Mouse (Mus musculus): Measurements from ENCODE around the gene Zfp786. TPM values are rescaled to one million over a fixed set of nuclear protein-coding genes. Genes with fewer than 3 reads are reported as not detected.
A peak's percentile ranks its signal among the peaks of the same experiment; 100 is the strongest.

Gene Zfp786
- polyA plus RNA-seq, 1 experiment from 2014 or later = 17.7 TPM

DNA sequence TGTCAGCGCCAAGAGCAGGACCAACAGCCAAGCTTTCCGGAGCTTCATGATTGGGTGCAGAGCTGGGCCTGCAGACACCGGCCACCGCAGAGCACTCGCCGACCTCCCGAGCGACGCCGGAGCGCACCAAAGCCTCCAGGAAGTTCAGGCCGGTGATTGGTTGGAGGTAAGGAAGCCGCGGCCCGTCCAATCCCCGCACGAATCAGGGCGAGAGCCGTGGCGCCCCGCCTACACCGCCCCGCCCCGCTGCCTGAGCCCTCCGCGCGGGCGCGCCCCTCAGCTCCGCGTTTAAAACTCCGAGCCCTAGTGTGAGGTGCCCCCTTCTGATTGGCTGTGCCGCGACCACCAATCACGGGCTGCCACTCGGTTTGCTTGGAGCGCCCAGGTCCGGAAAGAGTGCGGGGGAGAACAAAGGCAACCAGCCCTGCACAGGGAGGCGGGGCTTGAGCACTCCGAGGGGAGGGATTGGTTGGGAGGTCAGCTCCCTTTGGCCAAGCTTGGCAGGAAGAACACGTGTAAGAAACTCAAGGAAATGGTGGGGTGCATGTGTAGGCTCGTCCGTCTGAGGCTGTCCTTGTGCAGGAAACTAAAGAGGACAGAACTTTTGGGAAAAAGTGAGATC, 17.3 kb downstream of the Zfp786 start, which contains the start of gene Pdia4:
TSS of gene Pdia4 (minus strand) at position 174 of the 622 bp plus-strand sequence.
- ATAC-seq (ENCODE audit: low read depth) = peak; percentile 99
- Histone ChIP-seq H3K27ac (ENCODE audit: low read depth, low read length) (peak within 1 kb of the TSS; percentile 90), H3K36me3 (ENCODE audit: control insufficient read depth, insufficient read depth, low read length) (peaks cover 2% of the 10 kb centered on the region; the same call in 1 of the 2 replicates), H3K27me3 (ENCODE audit: control insufficient read depth, insufficient read depth, low read length) (no peaks in the 10 kb centered on the region), H3K4me2 (ENCODE audit: low read depth, low read length) (peak within 1 kb of the TSS; percentile 86), H3K4me1 (ENCODE audit: control insufficient read depth, insufficient read depth, low read length) (peaks cover 26% of the 10 kb centered on the region), H3K9ac (replicated peaks; ENCODE audit: low read depth, low read length) (peak within 1 kb of the TSS; percentile 76), H3K9me3 (ENCODE audit: control insufficient read depth, low read length) (no peaks in the 10 kb centered on the region), H3K4me3 (ENCODE audit: low read depth, low read length) (peak within 1 kb of the TSS; percentile 82)
- WGBS = 0% methylated on average over 44 of the region's 44 CpGs

DNA sequence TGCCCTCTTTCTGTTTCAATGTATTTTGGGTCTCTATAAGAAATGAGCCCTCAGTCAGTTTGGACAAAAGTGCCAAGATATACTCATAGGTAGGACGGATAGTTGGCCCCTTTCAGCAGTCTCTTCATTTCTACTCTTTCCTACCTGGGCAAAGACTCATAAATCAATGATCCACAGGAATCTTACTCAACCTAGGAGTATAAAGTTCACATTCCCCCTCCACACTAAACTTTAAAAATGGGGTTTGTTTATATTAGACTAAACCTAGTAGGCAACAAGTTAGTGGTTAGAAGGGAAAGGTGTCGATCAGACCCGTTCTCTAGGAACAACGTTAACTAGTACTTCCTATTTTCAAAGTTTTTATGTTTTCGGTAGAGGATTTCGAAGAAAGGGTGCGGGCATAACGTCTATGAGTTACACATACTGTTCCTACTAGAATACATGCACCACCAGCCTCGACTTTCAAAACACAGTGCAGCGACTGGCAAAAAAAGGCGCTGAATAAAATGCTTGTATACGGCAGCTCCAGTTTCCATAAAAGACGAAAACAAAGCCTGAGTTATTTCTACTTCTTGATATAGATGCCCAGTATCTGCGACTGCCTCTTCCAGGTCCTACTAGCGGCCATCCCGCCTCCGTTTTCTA, 18.3 kb downstream of the Zfp786 start:
- peak overlapping the region; percentile 90 for H3K27ac ChIP-seq (ENCODE audit: low read depth, low read length)
- peaks cover 26% of the 10 kb centered on the region for H3K4me1 ChIP-seq (ENCODE audit: control insufficient read depth, insufficient read depth, low read length)
- H3K4me2 ChIP-seq (ENCODE audit: low read depth, low read length) = peak overlapping the region; percentile 86
- H3K4me3 ChIP-seq (ENCODE audit: low read depth, low read length) = peak overlapping the region; percentile 82
- H3K9ac ChIP-seq (replicated peaks; ENCODE audit: low read depth, low read length) = peak overlapping the region; percentile 76
- no peak for ATAC-seq (ENCODE audit: low read depth)
- H3K9me3 ChIP-seq (ENCODE audit: control insufficient read depth, low read length) = no peaks in the 10 kb centered on the region
- 2% methylated on average over 17 of the region's 17 CpGs for WGBS
- H3K27me3 ChIP-seq (ENCODE audit: control insufficient read depth, insufficient read depth, low read length) = no peaks in the 10 kb centered on the region
- 0 out of 2 replicates have a peak, but pooled peaks cover 4% of the 10 kb centered on the region for H3K36me3 ChIP-seq (ENCODE audit: control insufficient read depth, insufficient read depth, low read length)

DNA sequence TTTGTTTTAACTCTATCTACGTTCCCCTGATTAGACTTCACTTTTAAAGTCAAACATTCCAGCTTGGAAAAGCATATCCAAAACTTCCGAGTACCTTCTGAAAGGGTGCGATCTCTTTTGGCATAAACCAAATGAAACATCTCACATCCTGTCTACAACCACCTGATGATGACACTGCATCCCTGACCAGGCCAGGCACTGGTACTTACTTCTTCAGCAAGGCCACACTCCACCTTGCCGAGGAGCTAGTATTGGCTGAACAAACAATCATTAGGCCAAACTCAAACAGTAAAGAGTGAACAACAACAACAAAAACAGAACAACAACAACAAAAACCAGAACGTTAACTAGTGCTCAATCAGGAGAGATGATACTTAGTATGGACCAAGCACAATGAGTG, 19.3 kb downstream of the Zfp786 start:
- Histone ChIP-seq H3K27ac (ENCODE audit: low read depth, low read length) (no peak overlapping the region), H3K4me1 (ENCODE audit: control insufficient read depth, insufficient read depth, low read length) (peaks cover 26% of the 10 kb centered on the region), H3K4me3 (ENCODE audit: low read depth, low read length) (peak overlapping the region; percentile 82), H3K27me3 (ENCODE audit: control insufficient read depth, insufficient read depth, low read length) (no peaks in the 10 kb centered on the region), H3K36me3 (ENCODE audit: control insufficient read depth, insufficient read depth, low read length) (peaks cover 8% of the 10 kb centered on the region), H3K9ac (replicated peaks; ENCODE audit: low read depth, low read length) (peak overlapping the region; percentile 76; the same call in 1 of the 2 replicates), H3K4me2 (ENCODE audit: low read depth, low read length) (peak overlapping the region; percentile 86), H3K9me3 (ENCODE audit: control insufficient read depth, low read length) (no peaks in the 10 kb centered on the region)
- ATAC-seq (ENCODE audit: low read depth) = no peak
- 77% methylated on average over 5 of the region's 5 CpGs for WGBS

DNA sequence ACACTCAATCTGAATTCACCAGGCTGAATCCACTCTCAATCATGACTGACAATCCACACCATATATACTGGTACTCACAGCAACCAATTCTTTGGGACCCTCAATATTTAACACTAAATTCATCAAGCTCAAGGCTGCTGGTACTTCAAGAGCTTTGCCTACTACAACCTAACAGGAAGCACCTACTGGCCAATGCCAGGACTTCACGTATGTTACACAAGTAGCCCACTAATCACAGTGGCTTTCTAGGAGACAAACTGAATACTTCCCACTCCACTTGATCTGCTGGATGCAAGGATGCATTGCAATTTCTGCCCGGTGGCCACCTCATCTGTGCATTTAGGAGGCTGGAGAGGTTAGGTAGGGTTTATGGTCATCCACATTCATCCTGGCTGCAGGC, 20.5 kb downstream of the Zfp786 start:
- ATAC-seq (ENCODE audit: low read depth) = no peak
- H3K9me3 ChIP-seq (ENCODE audit: control insufficient read depth, low read length) = no peaks in the 10 kb centered on the region
- H3K27me3 ChIP-seq (ENCODE audit: control insufficient read depth, insufficient read depth, low read length) = no peaks in the 10 kb centered on the region
- H3K4me2 ChIP-seq (ENCODE audit: low read depth, low read length) = peak overlapping the region; percentile 23; the same call in 1 of the 2 replicates
- H3K4me1 ChIP-seq (ENCODE audit: control insufficient read depth, insufficient read depth, low read length) = peaks cover 26% of the 10 kb centered on the region
- WGBS = 86% methylated on average over 2 of the region's 2 CpGs
- H3K36me3 ChIP-seq (ENCODE audit: control insufficient read depth, insufficient read depth, low read length) = peaks cover 19% of the 10 kb centered on the region
- no peak overlapping the region for H3K27ac ChIP-seq (ENCODE audit: low read depth, low read length)
- no peak overlapping the region for H3K4me3 ChIP-seq (ENCODE audit: low read depth, low read length)
- no peak overlapping the region; the same call in 1 of the 2 replicates for H3K9ac ChIP-seq (replicated peaks; ENCODE audit: low read depth, low read length)

DNA sequence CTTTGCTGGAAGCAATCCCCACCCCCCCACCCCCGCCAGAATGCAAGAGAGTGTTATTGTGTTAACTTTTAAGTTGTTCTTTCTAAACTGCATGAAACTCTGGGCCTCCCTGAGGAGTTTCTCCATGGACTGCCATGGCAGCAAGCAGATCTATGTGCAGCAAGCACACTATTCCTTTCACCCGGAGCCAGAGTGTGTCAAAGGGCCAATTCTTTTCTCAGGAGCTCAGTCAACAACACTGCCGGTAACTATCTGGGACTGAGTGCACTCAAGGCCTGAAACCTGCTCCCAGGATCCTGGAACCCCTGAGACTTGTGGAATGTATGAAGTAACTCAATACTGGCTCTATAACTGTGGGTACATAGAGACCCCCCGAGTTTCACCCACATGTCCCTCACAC, 21.6 kb downstream of the Zfp786 start:
- H3K27me3 ChIP-seq (ENCODE audit: control insufficient read depth, insufficient read depth, low read length) = no peaks in the 10 kb centered on the region
- 0 out of 2 replicates have a peak overlapping the region, but pooled peaks have one; percentile 2 for H3K4me2 ChIP-seq (ENCODE audit: low read depth, low read length)
- H3K4me1 ChIP-seq (ENCODE audit: control insufficient read depth, insufficient read depth, low read length) = peaks cover 26% of the 10 kb centered on the region
- ATAC-seq (ENCODE audit: low read depth) = no peak
- no peaks in the 10 kb centered on the region for H3K9me3 ChIP-seq (ENCODE audit: control insufficient read depth, low read length)
- H3K27ac ChIP-seq (ENCODE audit: low read depth, low read length) = peak overlapping the region; percentile 2; the same call in 1 of the 2 replicates
- H3K4me3 ChIP-seq (ENCODE audit: low read depth, low read length) = no peak overlapping the region
- WGBS = 68% methylated on average over 4 of the region's 4 CpGs
- no peak overlapping the region for H3K9ac ChIP-seq (replicated peaks; ENCODE audit: low read depth, low read length)
- peaks cover 30% of the 10 kb centered on the region for H3K36me3 ChIP-seq (ENCODE audit: control insufficient read depth, insufficient read depth, low read length)

DNA sequence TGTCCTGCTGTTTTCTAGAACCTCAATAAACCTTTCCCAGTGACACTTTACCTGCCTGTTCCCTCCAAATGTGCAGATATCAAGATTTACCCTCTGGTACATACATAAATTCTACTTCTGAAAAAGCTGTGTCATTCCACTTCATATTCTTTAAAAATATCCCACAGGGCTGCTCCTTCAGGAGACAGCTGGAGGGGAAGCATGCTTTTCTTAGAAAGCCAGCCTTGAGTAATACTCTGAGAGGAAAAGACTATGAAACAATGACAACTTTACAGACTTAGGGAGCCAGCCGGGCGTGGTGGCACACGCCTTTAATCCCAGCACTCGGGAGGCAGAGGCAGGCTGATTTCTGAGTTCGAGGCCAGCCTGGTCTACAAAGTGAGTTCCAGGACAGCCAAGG, 22.1 kb downstream of the Zfp786 start:
- Histone ChIP-seq H3K9ac (replicated peaks; ENCODE audit: low read depth, low read length) (no peak overlapping the region), H3K4me3 (ENCODE audit: low read depth, low read length) (no peak overlapping the region), H3K9me3 (ENCODE audit: control insufficient read depth, low read length) (no peaks in the 10 kb centered on the region), H3K4me1 (ENCODE audit: control insufficient read depth, insufficient read depth, low read length) (peaks cover 26% of the 10 kb centered on the region), H3K27me3 (ENCODE audit: control insufficient read depth, insufficient read depth, low read length) (no peaks in the 10 kb centered on the region), H3K27ac (ENCODE audit: low read depth, low read length) (no peak overlapping the region), H3K36me3 (ENCODE audit: control insufficient read depth, insufficient read depth, low read length) (peaks cover 36% of the 10 kb centered on the region), H3K4me2 (ENCODE audit: low read depth, low read length) (no peak overlapping the region)
- WGBS = 98% methylated on average over 5 of the region's 5 CpGs
- no peak for ATAC-seq (ENCODE audit: low read depth)

DNA sequence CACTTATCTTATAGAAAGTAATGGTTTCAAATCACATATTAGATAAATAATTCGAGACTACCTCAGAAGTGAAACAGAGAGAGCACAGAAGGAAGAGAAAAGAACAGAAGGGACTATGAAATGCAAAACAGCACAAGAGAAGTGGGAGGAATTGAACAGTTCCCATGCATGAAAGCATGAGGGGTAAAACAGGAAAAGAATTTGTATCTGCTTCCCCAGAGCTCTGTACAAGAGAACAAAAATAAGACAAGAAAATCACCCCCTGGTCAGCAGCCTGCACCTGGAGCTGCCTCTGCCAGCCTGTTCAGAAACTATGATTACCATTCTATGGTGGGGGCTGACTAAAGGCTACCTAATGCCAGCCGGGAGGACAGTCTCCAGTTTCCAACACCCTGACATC, 23.2 kb downstream of the Zfp786 start:
- peaks cover 26% of the 10 kb centered on the region for H3K4me1 ChIP-seq (ENCODE audit: control insufficient read depth, insufficient read depth, low read length)
- no peak overlapping the region for H3K27ac ChIP-seq (ENCODE audit: low read depth, low read length)
- no peaks in the 10 kb centered on the region for H3K9me3 ChIP-seq (ENCODE audit: control insufficient read depth, low read length)
- no peak for ATAC-seq (ENCODE audit: low read depth)
- no peak overlapping the region for H3K4me2 ChIP-seq (ENCODE audit: low read depth, low read length)
- 92% methylated on average over 2 of the region's 2 CpGs for WGBS
- no peak overlapping the region for H3K9ac ChIP-seq (replicated peaks; ENCODE audit: low read depth, low read length)
- no peak overlapping the region for H3K4me3 ChIP-seq (ENCODE audit: low read depth, low read length)
- H3K27me3 ChIP-seq (ENCODE audit: control insufficient read depth, insufficient read depth, low read length) = no peaks in the 10 kb centered on the region
- peaks cover 46% of the 10 kb centered on the region for H3K36me3 ChIP-seq (ENCODE audit: control insufficient read depth, insufficient read depth, low read length)

DNA sequence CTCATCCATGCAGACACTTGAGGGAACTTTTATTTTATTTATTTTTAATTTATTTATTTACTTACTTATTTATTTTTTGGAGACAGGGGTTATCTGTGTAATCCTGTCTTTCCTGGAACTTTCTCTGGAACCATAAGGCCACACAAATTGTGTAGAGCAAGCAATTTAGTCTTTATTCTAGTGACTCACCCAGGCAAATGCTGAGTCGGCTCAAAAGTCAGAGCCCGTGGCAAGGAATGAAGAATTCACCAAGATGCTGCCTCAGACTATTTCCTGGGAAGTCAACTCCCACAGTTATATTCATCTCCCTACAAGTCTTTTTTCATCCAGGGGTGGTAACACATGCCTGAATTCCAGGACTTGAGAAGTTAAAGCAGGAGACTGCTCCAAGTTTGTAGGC, 25.1 kb downstream of the Zfp786 start:
- no peak overlapping the region for H3K4me3 ChIP-seq (ENCODE audit: low read depth, low read length)
- peaks cover 9% of the 10 kb centered on the region; the same call in 1 of the 2 replicates for H3K4me1 ChIP-seq (ENCODE audit: control insufficient read depth, insufficient read depth, low read length)
- no peak overlapping the region for H3K4me2 ChIP-seq (ENCODE audit: low read depth, low read length)
- H3K36me3 ChIP-seq (ENCODE audit: control insufficient read depth, insufficient read depth, low read length) = peaks cover 59% of the 10 kb centered on the region
- no peaks in the 10 kb centered on the region for H3K9me3 ChIP-seq (ENCODE audit: control insufficient read depth, low read length)
- no peak overlapping the region for H3K9ac ChIP-seq (replicated peaks; ENCODE audit: low read depth, low read length)
- WGBS = 82% methylated on average over 2 of the region's 2 CpGs
- no peak overlapping the region for H3K27ac ChIP-seq (ENCODE audit: low read depth, low read length)
- no peaks in the 10 kb centered on the region for H3K27me3 ChIP-seq (ENCODE audit: control insufficient read depth, insufficient read depth, low read length)
- no peak for ATAC-seq (ENCODE audit: low read depth)

DNA sequence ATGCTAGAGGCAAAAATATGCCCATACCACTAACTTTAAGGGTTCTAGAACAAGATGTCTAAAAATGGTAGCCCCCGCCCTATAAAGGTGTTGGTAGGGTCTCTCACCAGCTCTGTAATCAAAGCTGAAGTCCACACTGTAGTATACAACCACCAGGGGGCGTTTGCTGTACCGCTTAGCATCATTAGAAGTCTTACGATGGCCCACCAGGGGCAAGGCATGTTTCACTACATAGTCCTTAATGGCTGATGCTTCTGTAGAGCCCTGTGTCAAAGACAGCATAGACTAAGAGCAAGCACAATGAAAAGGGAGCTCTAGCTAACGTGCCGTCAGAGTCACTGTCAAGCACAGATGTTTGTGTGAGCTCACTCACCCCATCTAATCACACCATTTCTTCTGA, 31.6 kb downstream of the Zfp786 start:
- no peak overlapping the region for H3K27ac ChIP-seq (ENCODE audit: low read depth, low read length)
- no peaks in the 10 kb centered on the region for H3K4me1 ChIP-seq (ENCODE audit: control insufficient read depth, insufficient read depth, low read length)
- H3K27me3 ChIP-seq (ENCODE audit: control insufficient read depth, insufficient read depth, low read length) = no peaks in the 10 kb centered on the region
- no peak overlapping the region for H3K4me3 ChIP-seq (ENCODE audit: low read depth, low read length)
- H3K36me3 ChIP-seq (ENCODE audit: control insufficient read depth, insufficient read depth, low read length) = peaks cover 75% of the 10 kb centered on the region
- no peaks in the 10 kb centered on the region for H3K9me3 ChIP-seq (ENCODE audit: control insufficient read depth, low read length)
- ATAC-seq (ENCODE audit: low read depth) = peak; percentile 55; the same call in 1 of the 2 replicates
- WGBS = 52% methylated on average over 6 of the region's 6 CpGs
- no peak overlapping the region for H3K9ac ChIP-seq (replicated peaks; ENCODE audit: low read depth, low read length)
- H3K4me2 ChIP-seq (ENCODE audit: low read depth, low read length) = no peak overlapping the region
